Mouse (Mus musculus): ENCODE measurements around the gene Pnma5. TPM values are rescaled to one million over a fixed set of nuclear protein-coding genes. Genes with fewer than 3 reads are reported as not detected.
"Not testable (repeated sequence)": the region's sequence is repeated elsewhere in the genome, so short reads cannot be mapped to it uniquely, and the experiment has no call there.

The Pnma5 gene
- total RNA-seq (2017): not detected in 2 replicates

GRCm38 (mm10) chrX:73037003-73037402 is at the start of gene Pnma5:
TSS of gene Pnma5 (minus strand) at chrX:73037103.
- ATAC-seq (replicated peaks; ENCODE audit: low read depth, poor library complexity, severe bottlenecking): no peak

GRCm38 (mm10) chrX:73082267-73083055 is 45.6 kb upstream of the Pnma5 start, which contains the start of gene Xlr4a:
TSS of gene Xlr4a (minus strand) at chrX:73082478.
- ATAC-seq (replicated peaks; ENCODE audit: low read depth, poor library complexity, severe bottlenecking): 0 out of 2 replicates have a peak, but pooled peaks have one; percentile 25

- ATAC-seq (replicated peaks; ENCODE audit: low read depth, poor library complexity, severe bottlenecking): not testable (repeated sequence)
Measured at GRCm38 (mm10) chrX:73066765-73067312, 29.9 kb upstream of the Pnma5 start.

- no peak for ATAC-seq (replicated peaks; ENCODE audit: low read depth, poor library complexity, severe bottlenecking)
Measured at GRCm38 (mm10) chrX:73064415-73064793, 27.5 kb upstream of the Pnma5 start, which contains the start of gene Pnma3. TSS of gene Pnma3 (plus strand) at chrX:73064787.

GRCm38 (mm10) chrX:73063512-73064414 is 26.9 kb upstream of the Pnma5 start:
- ATAC-seq (replicated peaks; ENCODE audit: low read depth, poor library complexity, severe bottlenecking): no peak

- peak; percentile 32; the same call in 1 of the 2 replicates for ATAC-seq (replicated peaks; ENCODE audit: low read depth, poor library complexity, severe bottlenecking)
Measured at GRCm38 (mm10) chrX:73062323-73062722, 25.4 kb upstream of the Pnma5 start.

- ATAC-seq (replicated peaks; ENCODE audit: low read depth, poor library complexity, severe bottlenecking): no peak
Measured at GRCm38 (mm10) chrX:73061528-73061927, 24.6 kb upstream of the Pnma5 start.

- peak; percentile 98 for ATAC-seq (replicated peaks; ENCODE audit: low read depth, poor library complexity, severe bottlenecking)
Measured at GRCm38 (mm10) chrX:73053860-73054563, 17.1 kb upstream of the Pnma5 start.

GRCm38 (mm10) chrX:73039666-73040065 is 2.8 kb upstream of the Pnma5 start:
- no peak for ATAC-seq (replicated peaks; ENCODE audit: low read depth, poor library complexity, severe bottlenecking)

GRCm38 (mm10) chrX:73038831-73039230 is 1.9 kb upstream of the Pnma5 start:
- no peak for ATAC-seq (replicated peaks; ENCODE audit: low read depth, poor library complexity, severe bottlenecking)

- ATAC-seq (replicated peaks; ENCODE audit: low read depth, poor library complexity, severe bottlenecking): no peak
Measured at GRCm38 (mm10) chrX:73012846-73013245, 24.1 kb downstream of the Pnma5 start.

GRCm38 (mm10) chrX:73007597-73008479 is 29.1 kb downstream of the Pnma5 start:
- ATAC-seq (replicated peaks; ENCODE audit: low read depth, poor library complexity, severe bottlenecking): peak; percentile 97

- ATAC-seq (replicated peaks; ENCODE audit: low read depth, poor library complexity, severe bottlenecking): no peak
Measured at GRCm38 (mm10) chrX:73005678-73006077, 31.2 kb downstream of the Pnma5 start.

GRCm38 (mm10) chrX:73003110-73003509 is 33.8 kb downstream of the Pnma5 start:
- ATAC-seq (replicated peaks; ENCODE audit: low read depth, poor library complexity, severe bottlenecking): no peak

- ATAC-seq (replicated peaks; ENCODE audit: low read depth, poor library complexity, severe bottlenecking): no peak
Measured at GRCm38 (mm10) chrX:72995542-72995941, 41.4 kb downstream of the Pnma5 start.

- 0 out of 2 replicates have a peak, but pooled peaks have one; percentile 52 for ATAC-seq (replicated peaks; ENCODE audit: low read depth, poor library complexity, severe bottlenecking)
Measured at GRCm38 (mm10) chrX:72992291-72992919, 44.5 kb downstream of the Pnma5 start.

GRCm38 (mm10) chrX:72990581-72990980 is 46.3 kb downstream of the Pnma5 start:
- no peak for ATAC-seq (replicated peaks; ENCODE audit: low read depth, poor library complexity, severe bottlenecking)

- no peak for ATAC-seq (replicated peaks; ENCODE audit: low read depth, poor library complexity, severe bottlenecking)
Measured at GRCm38 (mm10) chrX:72988431-72988830, 48.5 kb downstream of the Pnma5 start.

Data from common myeloid progenitor, adult 5-6 weeks (primary cell).